Mouse (Mus musculus) midbrain, embryonic 13.5 days (tissue): Measurements from ENCODE around the gene Efr3b. TPM values are rescaled to one million over a fixed set of nuclear protein-coding genes. Genes with fewer than 3 reads are reported as not detected.

Experiments used
- ATAC-seq: fragments of 200-750 bp; cut with Nextera tagmentation; 2 replicates; pipeline ENCODE4 v1.8.0; 2017; ENCODE audit warnings: mild to moderate bottlenecking, moderate TSS enrichment, moderate library complexity
- H3K27ac ChIP-seq: fragments of 300-500 bp; sonication (generic); 2 replicates; pipeline ENCODE4 v1.5.1; 2015; ENCODE audit warnings: inconsistent platforms, mild to moderate bottlenecking, moderate library complexity
- H3K27me3 ChIP-seq: fragments of 300-500 bp; sonication (generic); 2 replicates; pipeline ENCODE4 v1.6.1; 2015; ENCODE audit warnings: mild to moderate bottlenecking, inconsistent platforms
- H3K36me3 ChIP-seq: fragments of 300-500 bp; sonication (generic); 2 replicates; pipeline ENCODE4 v1.6.1; 2015; ENCODE audit warnings: mild to moderate bottlenecking, inconsistent platforms
- H3K4me1 ChIP-seq: fragments of 300-500 bp; sonication (generic); replicated peaks from 2 replicates; pipeline ENCODE4 v1.6.1; 2015; ENCODE audit warnings: inconsistent platforms
- H3K4me2 ChIP-seq: fragments of 300-500 bp; sonication (generic); replicated peaks from 2 replicates; pipeline ENCODE4 v1.6.1; 2015; ENCODE audit warnings: moderate library complexity, mild to moderate bottlenecking, inconsistent platforms
- H3K4me3 ChIP-seq: fragments of 300-500 bp; sonication (generic); replicated peaks from 2 replicates; pipeline ENCODE4 v1.5.1; 2015; ENCODE audit warnings: mild to moderate bottlenecking, inconsistent platforms
- H3K9ac ChIP-seq: fragments of 300-500 bp; sonication (generic); replicated peaks from 2 replicates; pipeline ENCODE4 v1.6.1; 2015; ENCODE audit warnings: mild to moderate bottlenecking, inconsistent platforms
- H3K9me3 ChIP-seq: fragments of 300-500 bp; sonication (generic); 2 replicates; pipeline ENCODE4 v1.6.1; 2016; ENCODE audit warnings: mild to moderate bottlenecking, inconsistent platforms
- WGBS: fragments of 180-500 bp; shearing (Covaris S2); methylation state at CpG from one replicate; pipeline ENCODE4 v1.1.7; 2015; 5-methylcytosine and 5-hydroxymethylcytosine counted together
- polyA plus RNA-seq: library from polyadenylated mRNA; unstranded; fragments of >200 nt; fragmentation: Nextera tagmentation; extraction: Ambion mirVana; gene quantifications from 2 replicates; pipeline ENCODE4 v1.2.1, GENCODE M21; 2015

The Efr3b gene
- polyA plus RNA-seq, 1 experiment from 2014 or later, result 37.9 TPM

- Histone ChIP-seq H3K27ac (no peak overlapping the region), H3K9me3 (no peaks in the 10 kb centered on the region), H3K27me3 (no peaks in the 10 kb centered on the region), H3K36me3 (no peaks in the 10 kb centered on the region), H3K4me3 (no peak overlapping the region), H3K9ac (no peak overlapping the region), H3K4me1 (peaks cover 9% of the 10 kb centered on the region), H3K4me2 (no peak overlapping the region)
- 0 out of 2 replicates have a peak, but pooled peaks have one; percentile 48 for ATAC-seq
- WGBS, result 0% methylated on average over 1 of the region's 1 CpGs
These were observed 112.6 kb downstream of the Efr3b start for GRCm38 (mm10) chr12:3926127-3926526.

- Histone ChIP-seq H3K9me3 (no peaks in the 10 kb centered on the region), H3K27me3 (no peaks in the 10 kb centered on the region), H3K36me3 (peaks cover 4% of the 10 kb centered on the region), H3K4me1 (peaks cover 20% of the 10 kb centered on the region), H3K4me3 (no peak overlapping the region), H3K4me2 (no peak overlapping the region), H3K27ac (no peak overlapping the region), H3K9ac (no peak overlapping the region)
- WGBS, result 93% methylated on average over 3 of the region's 3 CpGs
- no peak for ATAC-seq
These were observed 119.3 kb downstream of the Efr3b start for GRCm38 (mm10) chr12:3919423-3919822.

DNA sequence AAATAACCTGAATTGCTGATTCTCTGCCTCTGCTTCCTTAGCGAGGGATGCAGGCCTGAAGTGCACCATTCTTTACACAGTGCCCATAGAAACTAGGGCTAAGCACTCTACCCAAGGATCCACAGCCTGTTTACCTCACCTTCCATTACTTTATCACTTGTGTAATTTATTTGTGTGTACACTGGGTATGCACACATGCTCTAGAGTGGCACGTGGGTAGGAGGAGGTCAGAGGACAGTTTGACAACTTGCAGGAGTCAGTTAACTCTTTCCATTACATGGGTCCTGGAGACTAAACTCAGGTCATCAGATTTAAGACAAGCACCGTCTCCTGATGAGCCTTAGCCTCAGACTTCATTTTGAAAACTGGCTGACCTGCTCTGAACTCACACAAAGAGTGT, 120.1 kb downstream of the Efr3b start:
- ATAC-seq, result no peak
- WGBS, result 69% methylated on average over 3 of the region's 3 CpGs

DNA sequence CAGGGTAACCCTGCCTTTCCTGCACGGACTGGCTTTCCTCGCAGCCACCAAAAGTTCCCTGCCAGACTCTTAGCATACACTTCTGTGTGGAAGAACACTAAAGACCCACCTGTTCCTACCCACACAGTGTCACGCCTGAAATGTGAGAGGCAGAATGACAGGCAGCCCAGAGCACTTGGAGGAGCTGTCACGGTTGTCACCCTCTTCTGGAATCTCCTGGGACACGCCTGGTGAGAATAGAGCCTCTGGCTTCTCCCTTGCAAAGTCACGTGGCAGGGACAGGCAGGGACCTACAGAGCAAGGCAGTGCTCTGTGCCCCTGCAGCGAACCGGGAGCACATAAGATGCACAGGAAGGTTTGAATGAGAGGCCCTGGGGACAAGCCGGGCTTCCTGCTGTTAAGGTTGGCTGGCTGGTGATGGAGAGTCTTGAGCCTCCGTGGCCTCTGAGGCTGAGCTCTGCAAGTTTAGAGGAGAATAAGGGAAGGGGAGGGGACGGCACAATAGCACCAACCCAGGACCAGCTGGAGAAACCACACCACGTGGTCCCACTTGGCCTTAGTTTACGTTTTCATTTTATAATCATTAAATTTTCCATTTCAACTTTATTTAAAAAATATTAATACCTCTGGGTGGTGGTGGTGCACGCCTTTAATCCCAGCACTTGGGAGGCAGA, 120.9 kb downstream of the Efr3b start:
- Histone ChIP-seq H3K27ac (no peak overlapping the region), H3K36me3 (peaks cover 6% of the 10 kb centered on the region), H3K9ac (no peak overlapping the region), H3K27me3 (no peaks in the 10 kb centered on the region), H3K4me3 (no peak overlapping the region), H3K9me3 (no peaks in the 10 kb centered on the region), H3K4me1 (peaks cover 20% of the 10 kb centered on the region), H3K4me2 (0 out of 2 replicates have a peak overlapping the region, but pooled peaks have one; percentile 13)
- ATAC-seq, result peak; percentile 65
- WGBS, result 18% methylated on average over 14 of the region's 14 CpGs

More for the DNA sequence above, 120.1 kb downstream of the Efr3b start:
- no peak overlapping the region for H3K4me3 ChIP-seq
- H3K9me3 ChIP-seq, result no peaks in the 10 kb centered on the region
- no peak overlapping the region for H3K27ac ChIP-seq
- peaks cover 20% of the 10 kb centered on the region for H3K4me1 ChIP-seq
- H3K9ac ChIP-seq, result no peak overlapping the region
- H3K36me3 ChIP-seq, result peaks cover 6% of the 10 kb centered on the region
- no peak overlapping the region for H3K4me2 ChIP-seq
- no peaks in the 10 kb centered on the region for H3K27me3 ChIP-seq

GRCm38 (mm10) chr12:3915852-3916251, 122.9 kb downstream of the Efr3b start:
- H3K4me1 ChIP-seq, result peaks cover 9% of the 10 kb centered on the region
- no peak overlapping the region for H3K4me3 ChIP-seq
- no peak overlapping the region for H3K27ac ChIP-seq
- H3K4me2 ChIP-seq, result no peak overlapping the region
- WGBS, result 92% methylated on average over 3 of the region's 3 CpGs
- no peaks in the 10 kb centered on the region for H3K9me3 ChIP-seq
- ATAC-seq, result no peak
- no peak overlapping the region for H3K9ac ChIP-seq
- H3K36me3 ChIP-seq, result peaks cover 10% of the 10 kb centered on the region
- no peaks in the 10 kb centered on the region for H3K27me3 ChIP-seq

Other genes with a start within 250 kb of the Efr3b start
- 111 and 124 TPM in 2 replicates for gene Dnmt3a, start 232.9 kb downstream of the Efr3b start, polyA plus RNA-seq
- gene Pomc, start 84.0 kb downstream of the Efr3b start, polyA plus RNA-seq, result 9.3 and 12.8 TPM in 2 replicates
- 15.0 and 15.4 TPM in 2 replicates for gene Dnajc27, start 43.7 kb upstream of the Efr3b start, polyA plus RNA-seq
- 4.8 and 5.8 TPM in 2 replicates for gene Adcy3, start 94.2 kb upstream of the Efr3b start, polyA plus RNA-seq
- gene Ptrhd1, start 195.1 kb upstream of the Efr3b start, polyA plus RNA-seq, result 5.3 and 5.6 TPM in 2 replicates
- gene Cenpo, start 195.4 kb upstream of the Efr3b start, polyA plus RNA-seq, result 10.2 and 13.1 TPM in 2 replicates